Mouse (Mus musculus) brain, embryonic 14.5 days (tissue): Measurements from ENCODE around the gene Kcnma1.

Experiments used
- CTCF ChIP-seq: fragments of 200-500 bp; IDR thresholded peaks from 2 replicates; pipeline ENCODE4 v1.5.1; 2012; ENCODE audit warnings: inconsistent platforms, mild to moderate bottlenecking, moderate library complexity, borderline replicate concordance; ENCODE audit not compliant: insufficient read depth, insufficient read length; ENCODE audit errors: extremely low read depth
- POLR2A ChIP-seq: fragments of 200-500 bp; IDR thresholded peaks from 2 replicates; pipeline ENCODE4 v1.6.1; 2012; ENCODE audit warnings: mild to moderate bottlenecking, inconsistent platforms, borderline replicate concordance; ENCODE audit not compliant: poor library complexity, insufficient read depth, insufficient read length, severe bottlenecking; ENCODE audit errors: extremely low read depth

DNA sequence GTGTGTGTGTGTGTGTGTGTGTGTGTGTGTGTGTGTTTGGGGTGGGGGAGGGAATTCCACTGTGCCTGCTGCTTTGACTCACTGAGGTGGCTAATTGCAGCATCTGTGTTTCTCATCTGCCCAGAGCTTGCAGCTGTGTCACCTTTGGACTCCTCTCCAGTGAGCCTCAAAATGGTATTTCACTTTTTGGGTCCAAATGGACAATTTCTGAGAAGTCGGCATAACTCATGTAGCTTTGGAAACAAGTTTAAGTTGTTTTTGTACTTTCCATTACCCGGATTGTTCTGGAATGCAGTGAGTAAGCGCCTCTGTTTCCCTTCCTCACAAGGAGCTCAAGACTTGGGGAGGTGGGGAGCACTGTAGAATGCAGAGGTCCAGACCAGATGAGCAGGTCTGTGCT is 317.9 kb downstream of the Kcnma1 start:
- TF ChIP-seq CTCF, result no peak
- TF ChIP-seq POLR2A, result no peak
